Mouse (Mus musculus): Measurements from ENCODE around the gene Crat. TPM values are rescaled to one million over a fixed set of nuclear protein-coding genes. Genes with fewer than 3 reads are reported as not detected.

Gene Crat
- 17.1 and 17.3 TPM in 2 replicates for total RNA-seq (2017)

- peak; percentile 64 for ATAC-seq (replicated peaks; ENCODE audit: low read depth, poor library complexity, severe bottlenecking)
Measured at GRCm38 (mm10) chr2:30415157-30415935, at the start of gene Crat. Gene Crat (minus strand): TSS chr2:30415813.

- no peak for ATAC-seq (replicated peaks; ENCODE audit: low read depth, poor library complexity, severe bottlenecking)
Measured at GRCm38 (mm10) chr2:30464411-30464810, 48.8 kb upstream of the Crat start.

GRCm38 (mm10) chr2:30463904-30464330 lies 48.3 kb upstream of the Crat start:
- ATAC-seq (replicated peaks; ENCODE audit: low read depth, poor library complexity, severe bottlenecking), result peak; percentile 96

- no peak for ATAC-seq (replicated peaks; ENCODE audit: low read depth, poor library complexity, severe bottlenecking)
Measured at GRCm38 (mm10) chr2:30463341-30463761, 47.7 kb upstream of the Crat start.

- ATAC-seq (replicated peaks; ENCODE audit: low read depth, poor library complexity, severe bottlenecking), result no peak
Measured at GRCm38 (mm10) chr2:30459241-30459640, 43.6 kb upstream of the Crat start.

- ATAC-seq (replicated peaks; ENCODE audit: low read depth, poor library complexity, severe bottlenecking), result no peak
Measured at GRCm38 (mm10) chr2:30458349-30458748, 42.7 kb upstream of the Crat start.

- no peak for ATAC-seq (replicated peaks; ENCODE audit: low read depth, poor library complexity, severe bottlenecking)
Measured at GRCm38 (mm10) chr2:30456104-30456980, 40.7 kb upstream of the Crat start.

- ATAC-seq (replicated peaks; ENCODE audit: low read depth, poor library complexity, severe bottlenecking), result no peak
Measured at GRCm38 (mm10) chr2:30454587-30454986, 39.0 kb upstream of the Crat start.

GRCm38 (mm10) chr2:30453570-30453969 lies 38.0 kb upstream of the Crat start:
- ATAC-seq (replicated peaks; ENCODE audit: low read depth, poor library complexity, severe bottlenecking), result no peak

- ATAC-seq (replicated peaks; ENCODE audit: low read depth, poor library complexity, severe bottlenecking), result no peak
Measured at GRCm38 (mm10) chr2:30451525-30451924, 35.9 kb upstream of the Crat start.

- no peak for ATAC-seq (replicated peaks; ENCODE audit: low read depth, poor library complexity, severe bottlenecking)
Measured at GRCm38 (mm10) chr2:30450530-30450929, 34.9 kb upstream of the Crat start.

- ATAC-seq (replicated peaks; ENCODE audit: low read depth, poor library complexity, severe bottlenecking), result no peak
Measured at GRCm38 (mm10) chr2:30448371-30448770, 32.8 kb upstream of the Crat start.

GRCm38 (mm10) chr2:30446891-30447826 lies 31.5 kb upstream of the Crat start:
- peak; percentile 43; the same call in 1 of the 2 replicates for ATAC-seq (replicated peaks; ENCODE audit: low read depth, poor library complexity, severe bottlenecking)

GRCm38 (mm10) chr2:30445312-30445711 lies 29.7 kb upstream of the Crat start:
- no peak for ATAC-seq (replicated peaks; ENCODE audit: low read depth, poor library complexity, severe bottlenecking)

- no peak for ATAC-seq (replicated peaks; ENCODE audit: low read depth, poor library complexity, severe bottlenecking)
Measured at GRCm38 (mm10) chr2:30444450-30444849, 28.8 kb upstream of the Crat start.

GRCm38 (mm10) chr2:30444006-30444405 lies 28.4 kb upstream of the Crat start:
- ATAC-seq (replicated peaks; ENCODE audit: low read depth, poor library complexity, severe bottlenecking), result no peak

GRCm38 (mm10) chr2:30443281-30443680 lies 27.7 kb upstream of the Crat start:
- no peak for ATAC-seq (replicated peaks; ENCODE audit: low read depth, poor library complexity, severe bottlenecking)

GRCm38 (mm10) chr2:30442498-30442890 lies 26.9 kb upstream of the Crat start:
- ATAC-seq (replicated peaks; ENCODE audit: low read depth, poor library complexity, severe bottlenecking), result no peak

- peak; percentile 55 for ATAC-seq (replicated peaks; ENCODE audit: low read depth, poor library complexity, severe bottlenecking)
Measured at GRCm38 (mm10) chr2:30441518-30442497, 26.2 kb upstream of the Crat start.

All from common myeloid progenitor, adult 5-6 weeks (primary cell).